Mouse (Mus musculus): ENCODE measurements at regions not wholly inside any gene's neighbourhood (a gene's known extent, or its start where the extent isn't known, plus 50 kb on each side); places are given as distances from the start of the nearest gene placed in this dataset.
"Not testable (repeated sequence)": the region's sequence is repeated elsewhere in the genome, so short reads cannot be mapped to it uniquely, and the experiment has no call there.

DNA sequence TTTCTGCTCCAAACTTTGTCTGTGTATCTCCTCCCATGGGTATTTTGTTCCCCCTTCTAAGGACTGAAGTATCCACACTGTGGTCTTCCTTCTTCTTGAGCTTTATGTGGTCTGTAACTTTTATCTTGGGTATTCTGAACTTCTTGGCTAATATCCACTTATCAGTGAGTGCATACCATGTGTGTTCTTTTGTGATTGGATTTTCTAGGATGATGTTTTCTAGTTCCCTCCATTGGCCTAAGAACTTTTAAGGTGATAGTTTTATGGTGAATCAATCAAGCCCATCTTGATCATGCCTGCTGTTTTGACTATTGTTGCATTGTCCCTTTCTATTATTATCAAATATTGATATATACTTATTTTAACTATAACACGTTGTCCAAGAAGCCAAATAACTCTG is 779.4 kb upstream of the Tpm3-rs7 start:
- not testable (repeated sequence) for ATAC-seq (ENCODE audit: low FRiP score); H3K27me3 ChIP-seq (ENCODE audit: control insufficient read depth, insufficient read depth, low read length); H3K4me3 ChIP-seq (ENCODE audit: low read depth, low read length); H3K4me1 ChIP-seq (ENCODE audit: control insufficient read depth, insufficient read depth, low read length); DNase-seq (ENCODE audit: low spot score, missing footprints); H3K9ac ChIP-seq (ENCODE audit: low read length); H3K9me3 ChIP-seq (ENCODE audit: control insufficient read depth, low read length); H3K36me3 ChIP-seq (ENCODE audit: control insufficient read depth, insufficient read depth, low read length); H3K27ac ChIP-seq (ENCODE audit: low read depth, low read length); H3K4me2 ChIP-seq
- WGBS = 74% methylated on average over 1 of the region's 1 CpGs

DNA sequence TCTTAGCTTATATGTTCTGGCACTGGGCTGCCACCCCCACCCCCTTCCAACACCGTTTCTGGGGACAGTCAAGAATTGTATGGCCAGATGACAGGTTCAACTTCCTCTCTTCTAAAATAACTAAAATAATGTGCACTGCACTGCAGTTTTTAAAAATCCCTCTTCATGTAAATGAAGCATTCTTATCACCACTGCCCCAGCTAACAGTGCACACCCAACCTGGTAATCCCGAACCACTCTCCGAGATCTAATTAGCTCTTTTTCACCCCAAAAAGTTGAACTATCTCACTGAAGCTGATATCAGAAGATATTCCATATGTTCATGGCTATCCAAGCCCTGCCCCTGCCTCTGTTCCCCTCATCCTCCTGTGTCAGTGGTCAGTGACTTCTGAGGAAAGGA is 778.5 kb upstream of the Tpm3-rs7 start:
- Histone ChIP-seq H3K9me3 (ENCODE audit: control insufficient read depth, low read length) (no peaks in the 10 kb centered on the region), H3K9ac (ENCODE audit: low read length) (no peak overlapping the region), H3K4me2 (no peak overlapping the region), H3K4me1 (ENCODE audit: control insufficient read depth, insufficient read depth, low read length) (no peaks in the 10 kb centered on the region), H3K36me3 (ENCODE audit: control insufficient read depth, insufficient read depth, low read length) (no peaks in the 10 kb centered on the region), H3K27ac (ENCODE audit: low read depth, low read length) (no peak overlapping the region), H3K4me3 (ENCODE audit: low read depth, low read length) (no peak overlapping the region), H3K27me3 (ENCODE audit: control insufficient read depth, insufficient read depth, low read length) (no peaks in the 10 kb centered on the region)
- 85% methylated on average over 3 of the region's 3 CpGs for WGBS
- DNase-seq (ENCODE audit: low spot score, missing footprints) (no peak), ATAC-seq (ENCODE audit: low FRiP score) (no peak)

- Histone ChIP-seq H3K9me3 (ENCODE audit: control insufficient read depth, low read length) (no peaks in the 10 kb centered on the region), H3K9ac (ENCODE audit: low read length) (no peak overlapping the region), H3K27me3 (ENCODE audit: control insufficient read depth, insufficient read depth, low read length) (no peaks in the 10 kb centered on the region), H3K4me3 (ENCODE audit: low read depth, low read length) (no peak overlapping the region), H3K4me1 (ENCODE audit: control insufficient read depth, insufficient read depth, low read length) (no peaks in the 10 kb centered on the region), H3K27ac (ENCODE audit: low read depth, low read length) (no peak overlapping the region), H3K36me3 (ENCODE audit: control insufficient read depth, insufficient read depth, low read length) (no peaks in the 10 kb centered on the region), H3K4me2 (no peak overlapping the region)
- DNase-seq (ENCODE audit: low spot score, missing footprints) = no peak
- 75% methylated on average over 1 of the region's 1 CpGs for WGBS
- no peak for ATAC-seq (ENCODE audit: low FRiP score)
Observed at GRCm38 (mm10) chr14:112542261-112542660, 772.1 kb upstream of the Tpm3-rs7 start.

DNA sequence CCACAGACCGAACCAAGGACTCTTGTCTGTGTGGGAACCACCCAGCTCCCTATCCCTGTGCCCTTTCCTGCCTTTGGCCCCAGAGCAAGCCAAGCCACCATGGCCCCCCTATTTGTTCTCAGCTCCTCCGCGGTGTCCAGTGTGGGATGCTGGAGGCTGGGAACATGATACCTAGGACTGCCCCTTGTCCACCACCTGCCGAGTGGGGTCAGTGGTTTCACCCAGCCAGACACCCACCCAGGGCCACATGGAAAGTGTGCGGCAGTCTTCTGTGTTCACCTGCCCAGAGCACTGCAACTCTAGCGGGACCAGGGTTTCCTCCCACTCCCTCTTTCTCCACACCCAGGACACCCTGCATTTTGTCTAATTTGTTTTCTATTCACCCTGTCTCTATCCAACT is 765.6 kb upstream of the Tpm3-rs7 start:
- H3K4me1 ChIP-seq (ENCODE audit: control insufficient read depth, insufficient read depth, low read length) = no peaks in the 10 kb centered on the region
- peak; percentile 59; the same call in 1 of the 2 replicates for ATAC-seq (ENCODE audit: low FRiP score)
- H3K27me3 ChIP-seq (ENCODE audit: control insufficient read depth, insufficient read depth, low read length) = no peaks in the 10 kb centered on the region
- 87% methylated on average over 6 of the region's 6 CpGs for WGBS
- no peak overlapping the region for H3K27ac ChIP-seq (ENCODE audit: low read depth, low read length)
- no peak for DNase-seq (ENCODE audit: low spot score, missing footprints)
- no peaks in the 10 kb centered on the region for H3K36me3 ChIP-seq (ENCODE audit: control insufficient read depth, insufficient read depth, low read length)
- no peak overlapping the region for H3K4me2 ChIP-seq
- H3K9ac ChIP-seq (ENCODE audit: low read length) = no peak overlapping the region
- no peak overlapping the region for H3K4me3 ChIP-seq (ENCODE audit: low read depth, low read length)
- H3K9me3 ChIP-seq (ENCODE audit: control insufficient read depth, low read length) = no peaks in the 10 kb centered on the region

DNA sequence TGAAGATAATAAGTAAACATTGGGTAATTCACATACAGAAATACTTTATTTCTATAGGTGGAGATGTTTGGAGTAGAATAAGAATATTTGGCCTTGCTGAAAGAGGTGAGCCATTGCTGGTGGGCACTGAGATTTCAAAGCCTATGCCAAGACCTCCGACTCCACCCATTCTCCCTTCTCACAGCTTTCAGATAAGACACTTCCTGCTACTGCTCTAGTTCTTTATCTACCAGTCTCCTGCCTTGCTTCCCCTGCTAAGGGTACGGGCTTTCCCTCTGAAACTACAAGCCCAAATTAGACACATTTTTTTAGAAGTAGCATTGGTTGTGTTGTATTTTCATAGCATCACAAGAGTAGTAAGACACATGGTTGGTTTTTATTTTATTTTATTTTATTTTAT is 752.2 kb upstream of the Tpm3-rs7 start:
- no peaks in the 10 kb centered on the region for H3K4me1 ChIP-seq (ENCODE audit: control insufficient read depth, insufficient read depth, low read length)
- no peaks in the 10 kb centered on the region for H3K9me3 ChIP-seq (ENCODE audit: control insufficient read depth, low read length)
- H3K4me3 ChIP-seq (ENCODE audit: low read depth, low read length) = no peak overlapping the region
- H3K27me3 ChIP-seq (ENCODE audit: control insufficient read depth, insufficient read depth, low read length) = no peaks in the 10 kb centered on the region
- no peaks in the 10 kb centered on the region for H3K36me3 ChIP-seq (ENCODE audit: control insufficient read depth, insufficient read depth, low read length)
- no peak overlapping the region for H3K9ac ChIP-seq (ENCODE audit: low read length)
- DNase-seq (ENCODE audit: low spot score, missing footprints) (no peak), ATAC-seq (ENCODE audit: low FRiP score) (no peak)
- no peak overlapping the region for H3K4me2 ChIP-seq
- 89% methylated on average over 2 of the region's 2 CpGs for WGBS
- H3K27ac ChIP-seq (ENCODE audit: low read depth, low read length) = no peak overlapping the region

DNA sequence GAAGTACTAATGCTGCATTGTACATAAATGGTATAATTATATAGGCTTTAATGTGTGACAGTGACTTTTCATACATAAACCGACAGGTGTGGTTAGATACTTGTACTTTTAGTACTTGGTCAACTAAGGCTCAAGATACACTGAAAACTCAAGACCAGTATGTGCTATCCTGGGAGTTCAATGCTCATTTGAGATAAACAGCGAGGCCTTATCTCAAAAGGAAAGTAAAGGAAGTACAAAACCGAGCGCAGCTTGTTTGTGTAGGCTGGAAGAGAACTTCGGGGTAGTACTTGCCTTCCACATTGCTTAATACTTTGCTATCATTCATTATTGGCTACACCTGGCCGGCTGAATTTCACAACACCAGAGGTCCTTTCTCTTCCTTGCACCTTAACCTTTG is 719.7 kb upstream of the Tpm3-rs7 start:
- no peak for ATAC-seq (ENCODE audit: low FRiP score)
- no peaks in the 10 kb centered on the region for H3K4me1 ChIP-seq (ENCODE audit: control insufficient read depth, insufficient read depth, low read length)
- WGBS = 89% methylated on average over 6 of the region's 6 CpGs

GRCm38 (mm10) chr14:112620701-112621100 is 693.7 kb upstream of the Tpm3-rs7 start:
- Histone ChIP-seq H3K4me2 (no peak overlapping the region), H3K9me3 (ENCODE audit: control insufficient read depth, low read length) (no peaks in the 10 kb centered on the region), H3K4me1 (ENCODE audit: control insufficient read depth, insufficient read depth, low read length) (no peaks in the 10 kb centered on the region), H3K4me3 (ENCODE audit: low read depth, low read length) (no peak overlapping the region), H3K9ac (ENCODE audit: low read length) (no peak overlapping the region), H3K27ac (ENCODE audit: low read depth, low read length) (no peak overlapping the region), H3K36me3 (ENCODE audit: control insufficient read depth, insufficient read depth, low read length) (no peaks in the 10 kb centered on the region), H3K27me3 (ENCODE audit: control insufficient read depth, insufficient read depth, low read length) (no peaks in the 10 kb centered on the region)
- 90% methylated on average over 2 of the region's 2 CpGs for WGBS
- no peak for ATAC-seq (ENCODE audit: low FRiP score)
- no peak for DNase-seq (ENCODE audit: low spot score, missing footprints)

More for the DNA sequence above, 719.7 kb upstream of the Tpm3-rs7 start:
- no peak overlapping the region for H3K4me2 ChIP-seq
- no peak overlapping the region for H3K4me3 ChIP-seq (ENCODE audit: low read depth, low read length)
- no peaks in the 10 kb centered on the region for H3K36me3 ChIP-seq (ENCODE audit: control insufficient read depth, insufficient read depth, low read length)
- no peak for DNase-seq (ENCODE audit: low spot score, missing footprints)
- no peak overlapping the region for H3K27ac ChIP-seq (ENCODE audit: low read depth, low read length)
- no peaks in the 10 kb centered on the region for H3K27me3 ChIP-seq (ENCODE audit: control insufficient read depth, insufficient read depth, low read length)
- H3K9me3 ChIP-seq (ENCODE audit: control insufficient read depth, low read length) = no peaks in the 10 kb centered on the region
- no peak overlapping the region for H3K9ac ChIP-seq (ENCODE audit: low read length)

- Histone ChIP-seq H3K9ac (ENCODE audit: low read length) (no peak overlapping the region), H3K4me1 (ENCODE audit: control insufficient read depth, insufficient read depth, low read length) (no peaks in the 10 kb centered on the region), H3K36me3 (ENCODE audit: control insufficient read depth, insufficient read depth, low read length) (no peaks in the 10 kb centered on the region), H3K4me3 (ENCODE audit: low read depth, low read length) (no peak overlapping the region), H3K27ac (ENCODE audit: low read depth, low read length) (no peak overlapping the region), H3K9me3 (ENCODE audit: control insufficient read depth, low read length) (no peaks in the 10 kb centered on the region), H3K27me3 (ENCODE audit: control insufficient read depth, insufficient read depth, low read length) (no peaks in the 10 kb centered on the region), H3K4me2 (no peak overlapping the region)
- DNase-seq (ENCODE audit: low spot score, missing footprints) (no peak), ATAC-seq (ENCODE audit: low FRiP score) (no peak)
- WGBS = 83% methylated on average over 2 of the region's 2 CpGs
Observed at GRCm38 (mm10) chr14:112657634-112658033, 656.8 kb upstream of the Tpm3-rs7 start.

- 90% methylated on average over 1 of the region's 1 CpGs for WGBS
- Histone ChIP-seq H3K4me3 (ENCODE audit: low read depth, low read length) (no peak overlapping the region), H3K27me3 (ENCODE audit: control insufficient read depth, insufficient read depth, low read length) (no peaks in the 10 kb centered on the region), H3K9me3 (ENCODE audit: control insufficient read depth, low read length) (no peaks in the 10 kb centered on the region), H3K36me3 (ENCODE audit: control insufficient read depth, insufficient read depth, low read length) (no peaks in the 10 kb centered on the region), H3K4me1 (ENCODE audit: control insufficient read depth, insufficient read depth, low read length) (no peaks in the 10 kb centered on the region), H3K9ac (ENCODE audit: low read length) (no peak overlapping the region), H3K4me2 (no peak overlapping the region), H3K27ac (ENCODE audit: low read depth, low read length) (no peak overlapping the region)
- ATAC-seq (ENCODE audit: low FRiP score) (no peak), DNase-seq (ENCODE audit: low spot score, missing footprints) (no peak)
Observed at GRCm38 (mm10) chr14:112659819-112660218, 654.6 kb upstream of the Tpm3-rs7 start.

- H3K4me3 ChIP-seq (ENCODE audit: low read depth, low read length) = no peak overlapping the region
- no peak overlapping the region for H3K4me2 ChIP-seq
- no peak overlapping the region for H3K9ac ChIP-seq (ENCODE audit: low read length)
- no peaks in the 10 kb centered on the region for H3K4me1 ChIP-seq (ENCODE audit: control insufficient read depth, insufficient read depth, low read length)
- DNase-seq (ENCODE audit: low spot score, missing footprints) (no peak), ATAC-seq (ENCODE audit: low FRiP score) (no peak)
- H3K27me3 ChIP-seq (ENCODE audit: control insufficient read depth, insufficient read depth, low read length) = no peaks in the 10 kb centered on the region
- no peak overlapping the region for H3K27ac ChIP-seq (ENCODE audit: low read depth, low read length)
- no peaks in the 10 kb centered on the region for H3K36me3 ChIP-seq (ENCODE audit: control insufficient read depth, insufficient read depth, low read length)
- no peaks in the 10 kb centered on the region for H3K9me3 ChIP-seq (ENCODE audit: control insufficient read depth, low read length)
- WGBS = 76% methylated on average over 2 of the region's 2 CpGs
Observed at GRCm38 (mm10) chr14:112680684-112681083, 633.7 kb upstream of the Tpm3-rs7 start.

All from midbrain, embryonic 11.5 days (tissue).